Mouse (Mus musculus): Measurements from ENCODE around the gene Bbip1. TPM values are rescaled to one million over a fixed set of nuclear protein-coding genes. Genes with fewer than 3 reads are reported as not detected.

Bbip1 gene
- polyA plus RNA-seq, 1 experiment from 2014 or later = 134 TPM

GRCm38 (mm10) chr19:53898046-53898445 lies 46.4 kb downstream of the Bbip1 start:
- Histone ChIP-seq H3K27me3 (replicated peaks; ENCODE audit: control insufficient read depth, insufficient read depth, low read length) (no peaks in the 10 kb centered on the region), H3K4me3 (ENCODE audit: low read length) (no peak overlapping the region), H3K9ac (ENCODE audit: low read depth, low read length) (no peak overlapping the region), H3K9me3 (ENCODE audit: control insufficient read depth, low read length) (no peaks in the 10 kb centered on the region), H3K36me3 (ENCODE audit: control insufficient read depth, insufficient read depth, low read length) (no peaks in the 10 kb centered on the region), H3K4me2 (ENCODE audit: low read length) (no peak overlapping the region), H3K27ac (ENCODE audit: low read depth, low read length) (no peak overlapping the region), H3K4me1 (ENCODE audit: control insufficient read depth, insufficient read depth, low read depth, low read length) (peaks cover 7% of the 10 kb centered on the region)
- no peak for ATAC-seq
- WGBS = 78% methylated on average over 5 of the region's 5 CpGs

- no peak for ATAC-seq
- 78% methylated on average over 12 of the region's 12 CpGs for WGBS
- no peak overlapping the region for H3K27ac ChIP-seq (ENCODE audit: low read depth, low read length)
These were observed 49.8 kb downstream of the Bbip1 start for GRCm38 (mm10) chr19:53894538-53895121.

GRCm38 (mm10) chr19:53893711-53894171 lies 50.7 kb downstream of the Bbip1 start:
- H3K4me1 ChIP-seq (ENCODE audit: control insufficient read depth, insufficient read depth, low read depth, low read length) = no peaks in the 10 kb centered on the region
- H3K27ac ChIP-seq (ENCODE audit: low read depth, low read length) = no peak overlapping the region
- H3K27me3 ChIP-seq (replicated peaks; ENCODE audit: control insufficient read depth, insufficient read depth, low read length) = no peaks in the 10 kb centered on the region
- WGBS = 68% methylated on average over 3 of the region's 3 CpGs
- no peak overlapping the region for H3K4me2 ChIP-seq (ENCODE audit: low read length)
- H3K36me3 ChIP-seq (ENCODE audit: control insufficient read depth, insufficient read depth, low read length) = no peaks in the 10 kb centered on the region
- H3K4me3 ChIP-seq (ENCODE audit: low read length) = no peak overlapping the region
- no peak for ATAC-seq
- H3K9me3 ChIP-seq (ENCODE audit: control insufficient read depth, low read length) = no peaks in the 10 kb centered on the region
- no peak overlapping the region for H3K9ac ChIP-seq (ENCODE audit: low read depth, low read length)

More at GRCm38 (mm10) chr19:53894538-53895121, 49.8 kb downstream of the Bbip1 start:
- no peak overlapping the region for H3K4me3 ChIP-seq (ENCODE audit: low read length)
- H3K9me3 ChIP-seq (ENCODE audit: control insufficient read depth, low read length) = no peaks in the 10 kb centered on the region
- H3K9ac ChIP-seq (ENCODE audit: low read depth, low read length) = no peak overlapping the region
- no peak overlapping the region for H3K4me2 ChIP-seq (ENCODE audit: low read length)
- no peaks in the 10 kb centered on the region for H3K4me1 ChIP-seq (ENCODE audit: control insufficient read depth, insufficient read depth, low read depth, low read length)
- H3K36me3 ChIP-seq (ENCODE audit: control insufficient read depth, insufficient read depth, low read length) = no peaks in the 10 kb centered on the region
- H3K27me3 ChIP-seq (replicated peaks; ENCODE audit: control insufficient read depth, insufficient read depth, low read length) = no peaks in the 10 kb centered on the region

GRCm38 (mm10) chr19:53892838-53893359 lies 51.5 kb downstream of the Bbip1 start:
- H3K4me2 ChIP-seq (ENCODE audit: low read length) = no peak overlapping the region
- no peaks in the 10 kb centered on the region for H3K9me3 ChIP-seq (ENCODE audit: control insufficient read depth, low read length)
- H3K36me3 ChIP-seq (ENCODE audit: control insufficient read depth, insufficient read depth, low read length) = no peaks in the 10 kb centered on the region
- H3K4me1 ChIP-seq (ENCODE audit: control insufficient read depth, insufficient read depth, low read depth, low read length) = no peaks in the 10 kb centered on the region
- WGBS = 72% methylated on average over 9 of the region's 9 CpGs
- no peak overlapping the region for H3K27ac ChIP-seq (ENCODE audit: low read depth, low read length)
- H3K27me3 ChIP-seq (replicated peaks; ENCODE audit: control insufficient read depth, insufficient read depth, low read length) = no peaks in the 10 kb centered on the region
- no peak overlapping the region for H3K4me3 ChIP-seq (ENCODE audit: low read length)
- H3K9ac ChIP-seq (ENCODE audit: low read depth, low read length) = no peak overlapping the region
- ATAC-seq = no peak

GRCm38 (mm10) chr19:53892061-53892460 lies 52.4 kb downstream of the Bbip1 start, which contains the start of gene Pdcd4:
Gene Pdcd4 (plus strand): TSS chr19:53892231.
- Histone ChIP-seq H3K4me2 (ENCODE audit: low read length) (no peak within 1 kb of the TSS), H3K27ac (ENCODE audit: low read depth, low read length) (no peak within 1 kb of the TSS), H3K36me3 (ENCODE audit: control insufficient read depth, insufficient read depth, low read length) (no peaks in the 10 kb centered on the region), H3K27me3 (replicated peaks; ENCODE audit: control insufficient read depth, insufficient read depth, low read length) (no peaks in the 10 kb centered on the region), H3K4me1 (ENCODE audit: control insufficient read depth, insufficient read depth, low read depth, low read length) (no peaks in the 10 kb centered on the region), H3K9me3 (ENCODE audit: control insufficient read depth, low read length) (no peaks in the 10 kb centered on the region), H3K9ac (ENCODE audit: low read depth, low read length) (no peak within 1 kb of the TSS), H3K4me3 (ENCODE audit: low read length) (no peak within 1 kb of the TSS)
- WGBS = 57% methylated on average over 3 of the region's 3 CpGs
- ATAC-seq = no peak

- Histone ChIP-seq H3K36me3 (ENCODE audit: control insufficient read depth, insufficient read depth, low read length) (no peaks in the 10 kb centered on the region), H3K4me2 (ENCODE audit: low read length) (no peak overlapping the region)
- no peak for ATAC-seq
These were observed 52.9 kb downstream of the Bbip1 start for GRCm38 (mm10) chr19:53891569-53891968.

GRCm38 (mm10) chr19:53890781-53891251 lies 53.6 kb downstream of the Bbip1 start:
- Histone ChIP-seq H3K9me3 (ENCODE audit: control insufficient read depth, low read length) (no peaks in the 10 kb centered on the region), H3K4me1 (ENCODE audit: control insufficient read depth, insufficient read depth, low read depth, low read length) (no peaks in the 10 kb centered on the region), H3K27ac (ENCODE audit: low read depth, low read length) (no peak overlapping the region), H3K4me3 (ENCODE audit: low read length) (no peak overlapping the region), H3K27me3 (replicated peaks; ENCODE audit: control insufficient read depth, insufficient read depth, low read length) (no peaks in the 10 kb centered on the region), H3K9ac (ENCODE audit: low read depth, low read length) (no peak overlapping the region), H3K4me2 (ENCODE audit: low read length) (no peak overlapping the region), H3K36me3 (ENCODE audit: control insufficient read depth, insufficient read depth, low read length) (no peaks in the 10 kb centered on the region)
- WGBS = 69% methylated on average over 5 of the region's 5 CpGs
- no peak for ATAC-seq

More at GRCm38 (mm10) chr19:53891569-53891968, 52.9 kb downstream of the Bbip1 start:
- no peaks in the 10 kb centered on the region for H3K9me3 ChIP-seq (ENCODE audit: control insufficient read depth, low read length)
- H3K4me3 ChIP-seq (ENCODE audit: low read length) = no peak overlapping the region
- no peak overlapping the region for H3K27ac ChIP-seq (ENCODE audit: low read depth, low read length)
- no peak overlapping the region for H3K9ac ChIP-seq (ENCODE audit: low read depth, low read length)
- 91% methylated on average over 2 of the region's 2 CpGs for WGBS
- H3K27me3 ChIP-seq (replicated peaks; ENCODE audit: control insufficient read depth, insufficient read depth, low read length) = no peaks in the 10 kb centered on the region
- no peaks in the 10 kb centered on the region for H3K4me1 ChIP-seq (ENCODE audit: control insufficient read depth, insufficient read depth, low read depth, low read length)

GRCm38 (mm10) chr19:53890274-53890673 lies 54.2 kb downstream of the Bbip1 start:
- no peak overlapping the region for H3K9ac ChIP-seq (ENCODE audit: low read depth, low read length)

GRCm38 (mm10) chr19:53889555-53889954 lies 54.9 kb downstream of the Bbip1 start:
- WGBS = 88% methylated on average over 5 of the region's 5 CpGs
- no peak overlapping the region for H3K4me2 ChIP-seq (ENCODE audit: low read length)
- ATAC-seq = no peak
- H3K9ac ChIP-seq (ENCODE audit: low read depth, low read length) = no peak overlapping the region
- no peaks in the 10 kb centered on the region for H3K9me3 ChIP-seq (ENCODE audit: control insufficient read depth, low read length)
- no peaks in the 10 kb centered on the region for H3K4me1 ChIP-seq (ENCODE audit: control insufficient read depth, insufficient read depth, low read depth, low read length)
- H3K4me3 ChIP-seq (ENCODE audit: low read length) = no peak overlapping the region
- no peaks in the 10 kb centered on the region for H3K36me3 ChIP-seq (ENCODE audit: control insufficient read depth, insufficient read depth, low read length)
- no peak overlapping the region for H3K27ac ChIP-seq (ENCODE audit: low read depth, low read length)
- H3K27me3 ChIP-seq (replicated peaks; ENCODE audit: control insufficient read depth, insufficient read depth, low read length) = no peaks in the 10 kb centered on the region

More at GRCm38 (mm10) chr19:53890274-53890673, 54.2 kb downstream of the Bbip1 start:
- no peak overlapping the region for H3K4me2 ChIP-seq (ENCODE audit: low read length)
- no peak overlapping the region for H3K4me3 ChIP-seq (ENCODE audit: low read length)
- no peaks in the 10 kb centered on the region for H3K4me1 ChIP-seq (ENCODE audit: control insufficient read depth, insufficient read depth, low read depth, low read length)
- no peaks in the 10 kb centered on the region for H3K9me3 ChIP-seq (ENCODE audit: control insufficient read depth, low read length)
- H3K27ac ChIP-seq (ENCODE audit: low read depth, low read length) = no peak overlapping the region
- H3K36me3 ChIP-seq (ENCODE audit: control insufficient read depth, insufficient read depth, low read length) = no peaks in the 10 kb centered on the region
- 51% methylated on average over 5 of the region's 5 CpGs for WGBS
- no peaks in the 10 kb centered on the region for H3K27me3 ChIP-seq (replicated peaks; ENCODE audit: control insufficient read depth, insufficient read depth, low read length)
- ATAC-seq = no peak
